Mouse (Mus musculus) liver, embryonic 11.5 days (tissue): ENCODE data around the gene Kit. TPM values are rescaled to one million over a fixed set of nuclear protein-coding genes. Genes with fewer than 3 reads are reported as not detected.

Experiments used
- ATAC-seq: fragments of 200-750 bp; cut with Nextera tagmentation; replicated peaks from 2 replicates; pipeline ENCODE4 v1.8.0; 2017; ENCODE audit warnings: moderate number of reproducible peaks, mild to moderate bottlenecking, moderate TSS enrichment, moderate library complexity; ENCODE audit not compliant: low FRiP score
- DNase-seq: peaks from one replicate; pipeline ENCODE4 v3.0.0-alpha.2; 2017; ENCODE audit warnings: low spot score
- H3K27ac ChIP-seq: fragments of 300-500 bp; sonication (generic); 2 replicates; pipeline ENCODE4 v1.5.1; 2014; ENCODE audit warnings: mild to moderate bottlenecking, low read depth, low read length, control low read depth
- H3K27me3 ChIP-seq: fragments of 300-500 bp; sonication (generic); replicated peaks from 2 replicates; pipeline ENCODE4 v1.6.1; 2014; ENCODE audit warnings: low read length, mixed read lengths; ENCODE audit not compliant: control insufficient read depth, insufficient read depth
- H3K36me3 ChIP-seq: fragments of 300-500 bp; sonication (generic); 2 replicates; pipeline ENCODE4 v1.6.1; 2014; ENCODE audit warnings: mild to moderate bottlenecking, low read length, moderate library complexity, mixed read lengths; ENCODE audit not compliant: control insufficient read depth, insufficient read depth
- H3K4me1 ChIP-seq: fragments of 300-500 bp; sonication (generic); replicated peaks from 2 replicates; pipeline ENCODE4 v1.6.1; 2014; ENCODE audit warnings: low read length, mixed read lengths; ENCODE audit not compliant: control insufficient read depth, insufficient read depth
- H3K4me2 ChIP-seq: fragments of 300-500 bp; sonication (generic); 2 replicates; pipeline ENCODE4 v1.6.1; 2014; ENCODE audit warnings: mild to moderate bottlenecking, control low read depth, moderate library complexity
- H3K4me3 ChIP-seq: fragments of 300-500 bp; sonication (generic); 2 replicates; pipeline ENCODE4 v1.5.1; 2014; ENCODE audit warnings: low read depth, low read length, control low read depth
- H3K9ac ChIP-seq: fragments of 300-500 bp; sonication (generic); 2 replicates; pipeline ENCODE4 v1.6.1; 2014; ENCODE audit warnings: low read depth, low read length, control low read depth
- H3K9me3 ChIP-seq: fragments of 300-500 bp; sonication (generic); 2 replicates; pipeline ENCODE4 v1.6.1; 2016; ENCODE audit warnings: low read length, inconsistent platforms, mixed read lengths; ENCODE audit not compliant: control insufficient read depth
- WGBS: fragments of 180-500 bp; shearing (Covaris S2); extraction: QIAGEN DNeasy Blood & Tissue Kit; methylation state at CpG from one replicate; pipeline ENCODE4 v1.1.7; 2014; 5-methylcytosine and 5-hydroxymethylcytosine counted together
- polyA plus RNA-seq: library from polyadenylated mRNA; unstranded; fragments of >200 nt; fragmentation: Nextera tagmentation; extraction: Ambion mirVana; gene quantifications from 2 replicates; pipeline ENCODE4 v1.2.1, GENCODE M21; 2014

The Kit gene
- polyA plus RNA-seq, 1 experiment from 2014 or later, result 54.8 TPM

- Histone ChIP-seq H3K27me3 (no peaks in the 10 kb centered on the region), H3K9ac (no peak overlapping the region), H3K9me3 (no peaks in the 10 kb centered on the region), H3K4me3 (no peak overlapping the region), H3K4me1 (no peaks in the 10 kb centered on the region), H3K36me3 (no peaks in the 10 kb centered on the region), H3K4me2 (no peak overlapping the region), H3K27ac (no peak overlapping the region)
- WGBS, result 79% methylated on average over 9 of the region's 9 CpGs
- ATAC-seq (no peak), DNase-seq (no peak)
These were observed 124.8 kb downstream of the Kit start for GRCm38 (mm10) chr5:75699516-75699915.

GRCm38 (mm10) chr5:75701662-75702061 lies 126.9 kb downstream of the Kit start:
- no peak overlapping the region for H3K9ac ChIP-seq
- no peak overlapping the region for H3K27ac ChIP-seq
- H3K4me3 ChIP-seq, result no peak overlapping the region
- no peaks in the 10 kb centered on the region for H3K36me3 ChIP-seq
- no peak for ATAC-seq
- 85% methylated on average over 12 of the region's 12 CpGs for WGBS
- no peak for DNase-seq
- no peaks in the 10 kb centered on the region for H3K27me3 ChIP-seq
- H3K4me2 ChIP-seq, result no peak overlapping the region
- H3K9me3 ChIP-seq, result no peaks in the 10 kb centered on the region
- no peaks in the 10 kb centered on the region for H3K4me1 ChIP-seq

- no peak overlapping the region for H3K9ac ChIP-seq
- no peaks in the 10 kb centered on the region for H3K4me1 ChIP-seq
- 80% methylated on average over 8 of the region's 8 CpGs for WGBS
- ATAC-seq (no peak), DNase-seq (no peak)
- H3K27me3 ChIP-seq, result no peaks in the 10 kb centered on the region
- no peaks in the 10 kb centered on the region for H3K36me3 ChIP-seq
- no peak overlapping the region for H3K27ac ChIP-seq
- H3K9me3 ChIP-seq, result no peaks in the 10 kb centered on the region
- no peak overlapping the region for H3K4me2 ChIP-seq
- no peak overlapping the region for H3K4me3 ChIP-seq
These were observed 127.4 kb downstream of the Kit start for GRCm38 (mm10) chr5:75702080-75702479.

GRCm38 (mm10) chr5:75704584-75705175 lies 130.0 kb downstream of the Kit start:
- Histone ChIP-seq H3K27me3 (no peaks in the 10 kb centered on the region), H3K27ac (no peak overlapping the region), H3K36me3 (no peaks in the 10 kb centered on the region), H3K4me2 (no peak overlapping the region), H3K4me3 (no peak overlapping the region), H3K9me3 (no peaks in the 10 kb centered on the region), H3K4me1 (no peaks in the 10 kb centered on the region), H3K9ac (no peak overlapping the region)
- ATAC-seq (no peak), DNase-seq (no peak)
- 85% methylated on average over 7 of the region's 7 CpGs for WGBS

- Histone ChIP-seq H3K4me3 (no peak overlapping the region), H3K4me2 (no peak overlapping the region), H3K36me3 (no peaks in the 10 kb centered on the region), H3K27ac (no peak overlapping the region), H3K27me3 (no peaks in the 10 kb centered on the region), H3K9ac (no peak overlapping the region), H3K9me3 (no peaks in the 10 kb centered on the region), H3K4me1 (no peaks in the 10 kb centered on the region)
- ATAC-seq (no peak), DNase-seq (no peak)
- 96% methylated on average over 1 of the region's 1 CpGs for WGBS
These were observed 130.7 kb downstream of the Kit start for GRCm38 (mm10) chr5:75705421-75705820.
